Mouse (Mus musculus) heart, embryonic 14.5 days (tissue): ENCODE data around the gene Myo3b. TPM values are rescaled to one million over a fixed set of nuclear protein-coding genes. Genes with fewer than 3 reads are reported as not detected.

Source experiments
- ATAC-seq: fragments of 200-750 bp; cut with Nextera tagmentation; 2 replicates; pipeline ENCODE4 v1.8.0; 2017; ENCODE audit warnings: low read depth, moderate TSS enrichment; ENCODE audit not compliant: insufficient number of reproducible peaks, insufficient read depth, low FRiP score
- H3K27ac ChIP-seq, 2 experiments: fragments of 200-500 bp in 1 of 2; fragments of 300-500 bp in 1 of 2; sonication (generic) in 1 of 2; replicated peaks in 1 of 2; 2 replicates each; pipeline ENCODE4 v1.5.1; 2012 to 2014; ENCODE audit warnings: low read depth in 2 of 2, low read length in 2 of 2, control low read depth in 1 of 2, mild to moderate bottlenecking in 1 of 2, mixed read lengths in 1 of 2; ENCODE audit not compliant: control insufficient read depth in 1 of 2, insufficient read depth in 1 of 2
- H3K27me3 ChIP-seq: fragments of 300-500 bp; sonication (generic); 2 replicates; pipeline ENCODE4 v1.6.1; 2014; ENCODE audit warnings: mild to moderate bottlenecking, low read length, control low read depth; ENCODE audit not compliant: control insufficient read depth, insufficient read depth
- H3K36me3 ChIP-seq: fragments of 300-500 bp; sonication (generic); 2 replicates; pipeline ENCODE4 v1.6.1; 2014; ENCODE audit warnings: mild to moderate bottlenecking, control low read depth, low read length, mixed read lengths; ENCODE audit not compliant: control insufficient read depth, insufficient read depth
- H3K4me1 ChIP-seq, 2 experiments: fragments of 200-500 bp in 1 of 2; fragments of 300-500 bp in 1 of 2; sonication (generic) in 1 of 2; 2 replicates each; pipeline ENCODE4 v1.6.1; 2012 to 2014; ENCODE audit warnings: low read length in 2 of 2, control low read depth in 1 of 2, mixed read lengths in 1 of 2; ENCODE audit not compliant: control insufficient read depth in 2 of 2, insufficient read depth in 2 of 2
- H3K4me2 ChIP-seq: fragments of 300-500 bp; sonication (generic); 2 replicates; pipeline ENCODE4 v1.6.1; 2014; ENCODE audit warnings: mild to moderate bottlenecking, low read length
- H3K4me3 ChIP-seq, 2 experiments: fragments of 200-500 bp in 1 of 2; fragments of 300-500 bp in 1 of 2; sonication (generic) in 1 of 2; 2 replicates each; pipeline ENCODE4 v1.5.1; 2012 to 2014; ENCODE audit warnings: low read length in 2 of 2, mild to moderate bottlenecking in 2 of 2, control low read depth in 1 of 2, low read depth in 1 of 2, moderate library complexity in 1 of 2; ENCODE audit not compliant: control insufficient read depth in 1 of 2, insufficient read depth in 1 of 2
- H3K9ac ChIP-seq: fragments of 300-500 bp; sonication (generic); 2 replicates; pipeline ENCODE4 v1.6.1; 2014; ENCODE audit warnings: mild to moderate bottlenecking, low read length
- H3K9me3 ChIP-seq: fragments of 300-500 bp; sonication (generic); 2 replicates; pipeline ENCODE4 v1.6.1; 2016; ENCODE audit warnings: low read length, control low read depth; ENCODE audit not compliant: control insufficient read depth
- WGBS: fragments of 180-500 bp; shearing (Covaris S2); extraction: QIAGEN DNeasy Blood & Tissue Kit; methylation state at CpG from one replicate; pipeline ENCODE4 v1.1.7; 2014; 5-methylcytosine and 5-hydroxymethylcytosine counted together
- polyA plus RNA-seq: library from polyadenylated mRNA; unstranded; fragments of >200 nt; fragmentation: Nextera tagmentation; extraction: Ambion mirVana; gene quantifications from 2 replicates; pipeline ENCODE4 v1.2.1, GENCODE M21; 2014

Gene Myo3b
- polyA plus RNA-seq, 1 experiment from 2014 or later: 0.43 TPM

DNA sequence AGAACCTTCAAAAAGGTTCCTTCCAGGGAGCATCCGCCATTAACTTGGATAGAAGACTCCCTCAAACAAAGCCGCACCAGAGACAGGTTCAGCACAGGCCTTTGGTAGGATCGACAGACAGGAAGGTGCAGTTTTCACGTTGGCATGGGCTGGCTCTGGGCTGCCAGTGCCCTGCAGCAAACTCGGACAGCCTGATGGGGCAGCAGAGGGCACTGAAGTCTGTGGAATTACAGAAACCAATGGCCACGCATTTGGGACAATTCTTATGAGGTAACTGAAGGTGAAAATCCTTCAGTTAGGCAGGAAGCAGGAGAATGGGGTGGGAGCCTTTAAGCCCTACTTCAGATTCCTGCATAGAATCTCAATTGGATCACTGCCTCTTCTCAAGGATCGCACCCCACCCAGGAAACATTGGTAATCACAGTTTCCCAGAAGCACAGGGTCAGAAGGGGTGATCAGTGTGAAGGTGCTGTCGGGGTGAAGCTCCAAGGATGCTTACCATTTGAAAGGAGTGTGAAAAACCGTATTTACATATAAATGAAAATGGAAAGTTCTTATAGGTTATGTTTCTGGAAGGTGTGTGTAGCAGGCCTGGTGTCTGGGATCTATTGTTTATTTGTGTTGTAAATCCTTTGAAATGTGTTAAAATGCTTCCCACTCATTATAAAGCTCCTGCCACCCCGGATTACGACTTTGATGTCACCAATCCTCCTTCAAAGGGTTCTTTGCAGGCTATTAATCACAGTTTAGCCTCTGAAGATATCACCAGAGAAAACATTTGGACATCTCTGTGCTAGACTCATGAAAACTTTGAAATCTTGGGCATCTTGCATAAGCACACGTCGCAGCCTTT lies 239.7 kb downstream of the Myo3b start:
- 19% methylated on average over 13 of the region's 13 CpGs for WGBS
- H3K36me3 ChIP-seq: no peaks in the 10 kb centered on the region
- no peak overlapping the region for H3K4me2 ChIP-seq
- H3K9me3 ChIP-seq: no peaks in the 10 kb centered on the region
- H3K4me3 ChIP-seq: no peak overlapping the region
- H3K27me3 ChIP-seq: no peaks in the 10 kb centered on the region
- no peak overlapping the region for H3K9ac ChIP-seq
- ATAC-seq: no peak
- no peaks in the 10 kb centered on the region for H3K4me1 ChIP-seq
- no peak overlapping the region for H3K27ac ChIP-seq

- Histone ChIP-seq H3K36me3 (no peaks in the 10 kb centered on the region), H3K4me3 (no peak overlapping the region), H3K4me2 (no peak overlapping the region), H3K4me1 (no peaks in the 10 kb centered on the region), H3K27me3 (no peaks in the 10 kb centered on the region), H3K27ac (no peak overlapping the region), H3K9ac (no peak overlapping the region), H3K9me3 (no peaks in the 10 kb centered on the region)
- 56% methylated on average over 1 of the region's 1 CpGs for WGBS
- ATAC-seq: no peak
Measured at GRCm38 (mm10) chr2:70284109-70284508, 245.2 kb downstream of the Myo3b start.

DNA sequence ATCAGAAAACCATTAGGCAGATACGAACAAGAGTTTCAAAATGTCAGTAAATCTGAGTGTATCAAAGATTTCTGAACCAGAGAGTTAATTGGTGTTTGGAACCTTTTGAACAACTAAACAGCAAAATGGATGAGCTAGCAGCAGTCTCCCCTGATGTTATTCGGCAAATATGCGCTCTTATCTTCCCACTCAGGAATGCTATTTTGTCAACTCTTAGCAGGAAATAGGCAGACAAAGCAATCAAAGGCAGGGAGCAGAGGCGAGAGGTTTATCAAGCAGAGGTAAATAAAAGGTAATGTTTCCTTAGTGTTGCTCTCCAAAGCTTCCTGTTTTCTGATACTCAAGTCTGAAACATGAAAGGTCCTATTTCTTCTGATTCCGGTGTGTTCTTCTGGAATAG lies 252.1 kb downstream of the Myo3b start:
- no peak overlapping the region for H3K9ac ChIP-seq
- no peaks in the 10 kb centered on the region for H3K9me3 ChIP-seq
- 6% methylated on average over 5 of the region's 5 CpGs for WGBS
- no peaks in the 10 kb centered on the region for H3K27me3 ChIP-seq
- ATAC-seq: no peak
- peak overlapping the region; percentile 38 for H3K4me2 ChIP-seq
- no peaks in the 10 kb centered on the region for H3K36me3 ChIP-seq
- H3K4me3 ChIP-seq: no peak overlapping the region
- H3K4me1 ChIP-seq: peaks cover 9 to 14% of the 10 kb centered on the region in 2 experiments
- peak overlapping the region in 1 of 2 experiments; percentile 2; a peak in 2 of 4 replicates for H3K27ac ChIP-seq

DNA sequence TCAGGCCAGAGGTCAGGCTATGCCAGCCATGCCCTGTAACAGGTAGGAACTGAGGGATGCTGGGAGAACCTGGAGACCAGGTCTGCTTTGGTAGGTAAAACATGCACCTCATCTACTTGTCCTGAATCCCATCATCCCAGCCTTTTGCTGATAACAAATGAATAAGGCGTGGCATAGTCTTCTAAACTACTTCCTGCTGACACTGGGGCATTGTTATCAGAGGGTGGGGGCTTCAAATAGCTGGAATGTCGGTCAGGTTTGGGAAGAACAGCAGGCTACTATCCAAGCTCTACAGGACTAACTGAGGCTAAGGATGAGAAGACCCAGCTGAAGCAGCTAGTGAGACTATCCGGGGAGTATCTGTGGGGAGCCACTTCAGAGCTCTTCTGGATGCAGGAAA lies 253.8 kb downstream of the Myo3b start:
- H3K4me3 ChIP-seq: no peak overlapping the region
- peaks cover 9 to 14% of the 10 kb centered on the region in 2 experiments for H3K4me1 ChIP-seq
- no peaks in the 10 kb centered on the region for H3K9me3 ChIP-seq
- H3K36me3 ChIP-seq: no peaks in the 10 kb centered on the region
- H3K9ac ChIP-seq: no peak overlapping the region
- ATAC-seq: no peak
- H3K27me3 ChIP-seq: no peaks in the 10 kb centered on the region
- H3K4me2 ChIP-seq: no peak overlapping the region
- WGBS: 39% methylated on average over 3 of the region's 3 CpGs
- H3K27ac ChIP-seq: no peak overlapping the region

DNA sequence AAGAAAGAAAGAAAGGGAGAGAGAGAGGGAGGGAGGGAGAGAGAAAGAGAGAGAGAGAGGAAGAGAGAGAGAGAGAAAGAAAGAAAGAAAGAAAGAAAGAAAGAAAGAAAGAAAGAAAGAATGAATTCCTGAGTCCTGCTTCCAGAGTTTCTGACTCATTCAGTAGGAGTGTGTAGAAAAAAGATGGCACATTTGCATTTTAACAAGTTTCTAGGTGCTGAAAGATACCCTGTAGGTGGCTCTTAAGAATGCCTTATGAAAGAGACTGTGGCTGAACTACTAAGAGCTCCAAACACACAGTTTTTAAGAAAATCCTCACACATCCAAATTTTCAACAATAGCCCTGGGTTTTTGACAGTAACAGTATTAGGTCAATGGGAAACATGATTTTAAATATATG lies 264.0 kb downstream of the Myo3b start:
- Histone ChIP-seq H3K27ac (no peak overlapping the region), H3K4me3 (no peak overlapping the region), H3K4me1 (peaks cover 2 to 3% of the 10 kb centered on the region in 2 experiments; a peak in 2 of 4 replicates), H3K9me3 (no peaks in the 10 kb centered on the region), H3K4me2 (no peak overlapping the region), H3K9ac (no peak overlapping the region), H3K27me3 (no peaks in the 10 kb centered on the region), H3K36me3 (no peaks in the 10 kb centered on the region)
- no peak for ATAC-seq

DNA sequence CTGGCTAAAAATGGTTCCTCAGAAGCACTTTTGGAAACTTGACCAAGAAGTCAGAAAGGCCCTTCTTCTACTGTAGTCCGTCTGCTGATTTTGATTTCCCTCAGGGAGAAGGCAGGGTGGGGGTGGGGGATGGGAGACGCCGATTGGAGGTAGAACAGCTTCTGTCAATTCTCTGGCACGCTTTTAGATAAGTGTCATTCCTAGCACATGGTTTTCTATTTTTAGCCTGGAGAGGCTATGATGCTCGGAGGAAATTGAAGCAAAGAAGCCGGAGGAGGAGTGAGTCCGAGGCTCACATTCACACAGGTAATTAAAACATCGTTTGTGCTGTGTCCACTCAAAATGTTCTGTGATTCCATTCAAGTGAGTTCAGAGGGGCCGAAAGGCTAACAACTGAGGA lies 276.2 kb downstream of the Myo3b start:
- Histone ChIP-seq H3K4me3 (peak overlapping the region; percentile 2 to 16; a peak in 1 of 4 replicates), H3K4me1 (peaks cover 30 to 39% of the 10 kb centered on the region in 2 experiments)
- peak; percentile 24; the same call in 1 of the 2 replicates for ATAC-seq

GRCm38 (mm10) chr2:70315734-70316133 lies 276.8 kb downstream of the Myo3b start:
- Histone ChIP-seq H3K36me3 (no peaks in the 10 kb centered on the region), H3K4me2 (peak overlapping the region; percentile 58), H3K9me3 (no peaks in the 10 kb centered on the region), H3K4me3 (0 out of 4 replicates have a peak overlapping the region, but pooled peaks of 1 of the 2 experiments have one; percentile 16), H3K27ac (peak overlapping the region; percentile 55 to 82), H3K9ac (no peak overlapping the region), H3K4me1 (peaks cover 30 to 39% of the 10 kb centered on the region in 2 experiments), H3K27me3 (no peaks in the 10 kb centered on the region)
- 55% methylated on average over 3 of the region's 3 CpGs for WGBS
- ATAC-seq: no peak

More for the DNA sequence above, 276.2 kb downstream of the Myo3b start:
- Histone ChIP-seq H3K4me2 (peak overlapping the region; percentile 58), H3K36me3 (no peaks in the 10 kb centered on the region), H3K9me3 (no peaks in the 10 kb centered on the region), H3K27ac (peak overlapping the region; percentile 55 to 82), H3K27me3 (no peaks in the 10 kb centered on the region), H3K9ac (peak overlapping the region; percentile 38; the same call in 1 of the 2 replicates)
- WGBS: 14% methylated on average over 9 of the region's 9 CpGs
